Mouse (Mus musculus): ENCODE measurements around the gene Piwil4. TPM values are rescaled to one million over a fixed set of nuclear protein-coding genes. Genes with fewer than 3 reads are reported as not detected.

Piwil4 gene
- total RNA-seq (2023): not detected

GRCm38 (mm10) chr9:14740151-14740924, at the start of gene Piwil4:
Piwil4 (minus strand) TSS chr9:14740733.

GRCm38 (mm10) chr9:14784039-14785002, 43.8 kb upstream of the Piwil4 start, which contains the start of the genes Mre11a and Ankrd49:
Mre11a (plus strand) TSS chr9:14784654.
Ankrd49 (minus strand) TSS chr9:14784856.

GRCm38 (mm10) chr9:14770803-14771471, 30.4 kb upstream of the Piwil4 start, which contains the start of gene 1700012B09Rik:
1700012B09Rik (minus strand) TSS chr9:14771030.

GRCm38 (mm10) chr9:14752001-14752522, 11.5 kb upstream of the Piwil4 start, which contains the start of gene Fut4:
Fut4 (minus strand) TSS chr9:14752393.

Other genes starting within 250 kb of the Piwil4 start
- gene Kdm4d, start 240.3 kb downstream of the Piwil4 start, total RNA-seq (2023): 1 to 10 TPM; 1.3 to 1.7 TPM
- gene Cwc15, start 240.1 kb downstream of the Piwil4 start, total RNA-seq (2023): 100 to 1,000 TPM; 108 to 115 TPM
- not detected for gene Amotl1, start 95.7 kb downstream of the Piwil4 start, total RNA-seq (2023)
- gene Fut4, start 11.7 kb upstream of the Piwil4 start, total RNA-seq (2023): under 1 TPM in 1 of 2 experiments, not detected in 1; 0.20 TPM
- not detected for gene 1700012B09Rik, start 30.3 kb upstream of the Piwil4 start, total RNA-seq (2023)
- 10 to 100 TPM; 34.9 to 50.0 TPM for gene Mre11a, start 43.9 kb upstream of the Piwil4 start, total RNA-seq (2023)
- 10 to 100 TPM; 26.1 to 27.0 TPM for gene Ankrd49, start 44.1 kb upstream of the Piwil4 start, total RNA-seq (2023)
- 1 to 10 TPM; 3.7 to 4.2 TPM for gene Gpr83, start 119.5 kb upstream of the Piwil4 start, total RNA-seq (2023)
- 10 to 100 TPM; 36.6 to 42.0 TPM for gene Izumo1r, start 163.2 kb upstream of the Piwil4 start, total RNA-seq (2023)

Data from T-cell, adult 66 days (primary cell).